Mouse (Mus musculus): ENCODE measurements around the gene Rhcg.

Gene Rhcg

GRCm38 (mm10) chr7:79600122-79600521 is 17.3 kb downstream of the Rhcg start:
- no peak for DNase-seq

GRCm38 (mm10) chr7:79594854-79595253 is 22.6 kb downstream of the Rhcg start:
- peak; percentile 92 for DNase-seq

GRCm38 (mm10) chr7:79591812-79592731 is 25.4 kb downstream of the Rhcg start:
- peak; percentile 91 for DNase-seq

- DNase-seq = peak; percentile 56
Observed at GRCm38 (mm10) chr7:79590560-79591110, 26.8 kb downstream of the Rhcg start.

GRCm38 (mm10) chr7:79589763-79590559 is 27.5 kb downstream of the Rhcg start:
- DNase-seq = peak; percentile 65

- DNase-seq = peak; percentile 44
Observed at GRCm38 (mm10) chr7:79588284-79588683, 29.2 kb downstream of the Rhcg start.

GRCm38 (mm10) chr7:79578851-79579241 is 38.6 kb downstream of the Rhcg start:
- peak; percentile 85 for DNase-seq

GRCm38 (mm10) chr7:79577931-79578850 is 39.3 kb downstream of the Rhcg start:
- DNase-seq = peak; percentile 39

- peak; percentile 71 for DNase-seq
Observed at GRCm38 (mm10) chr7:79577096-79577874, 40.2 kb downstream of the Rhcg start.

- peak; percentile 81 for DNase-seq
Observed at GRCm38 (mm10) chr7:79576659-79577058, 40.8 kb downstream of the Rhcg start.

GRCm38 (mm10) chr7:79572191-79572818 is 45.2 kb downstream of the Rhcg start:
- DNase-seq = peak; percentile 53

- DNase-seq = no peak
Observed at GRCm38 (mm10) chr7:79568937-79569535, 48.4 kb downstream of the Rhcg start.

- no peak for DNase-seq
Observed at GRCm38 (mm10) chr7:79568212-79568611, 49.2 kb downstream of the Rhcg start.

- peak; percentile 68 for DNase-seq
Observed at GRCm38 (mm10) chr7:79563675-79564074, 53.8 kb downstream of the Rhcg start.

GRCm38 (mm10) chr7:79562385-79562784 is 55.1 kb downstream of the Rhcg start:
- DNase-seq = no peak

GRCm38 (mm10) chr7:79558698-79559097 is 58.8 kb downstream of the Rhcg start:
- peak; percentile 57 for DNase-seq

- DNase-seq = peak; percentile 93
Observed at GRCm38 (mm10) chr7:79557728-79558221, 59.7 kb downstream of the Rhcg start.

GRCm38 (mm10) chr7:79555368-79556034 is 62.0 kb downstream of the Rhcg start:
- peak; percentile 74 for DNase-seq

GRCm38 (mm10) chr7:79552702-79553101 is 64.8 kb downstream of the Rhcg start:
- DNase-seq = peak; percentile 60
